8 mouse cellular contexts compared by ENCODE assay signal in the genomic region with DNA sequence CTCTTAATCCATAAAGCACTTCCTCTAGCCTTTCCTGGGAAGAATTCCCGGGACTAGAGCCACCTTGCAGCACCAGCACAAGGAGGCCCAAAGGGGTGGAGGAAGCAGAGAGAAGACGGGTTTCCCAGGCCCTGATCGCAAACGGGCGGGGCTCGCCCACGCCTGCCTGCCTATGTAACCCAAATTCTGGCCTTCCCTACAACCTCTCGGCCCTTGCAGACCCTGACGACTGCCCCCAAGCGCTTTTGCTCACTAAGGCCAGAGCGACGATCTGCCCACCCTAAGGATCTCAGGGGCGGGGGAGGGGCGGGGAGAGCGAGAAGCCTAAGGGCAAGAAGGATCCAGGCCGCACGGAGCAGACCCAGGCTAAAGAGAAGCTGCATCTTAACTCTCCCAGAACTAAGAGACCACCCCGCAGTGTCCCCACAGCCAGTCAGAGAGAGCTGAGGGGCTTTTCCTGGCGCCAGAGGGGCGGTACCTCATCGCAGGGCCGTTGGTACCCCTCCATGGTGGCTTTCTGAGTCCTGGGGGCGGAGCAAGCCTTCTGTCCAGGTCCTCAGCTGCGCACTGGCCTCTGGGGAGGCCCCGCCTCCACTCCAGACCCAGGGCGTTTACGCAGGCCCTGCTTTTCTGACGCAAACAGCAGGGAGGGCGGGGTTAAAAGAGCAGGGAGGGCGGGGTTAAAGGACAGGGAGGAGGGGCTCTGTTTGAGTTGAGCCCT. TPM values are rescaled to one million over a fixed set of nuclear protein-coding genes. Genes with fewer than 3 reads are reported as not detected.
A peak's percentile ranks its signal among the peaks of the same experiment; 100 is the strongest.
DNase-seq lines count a peak whose midpoint lies in the region; ATAC-seq and TF ChIP-seq lines count a peak whose summit lies in the region.

Gene Dynlt3, minus strand, starts transcription at position 613 of the 721 bp plus-strand sequence.

- TF ChIP-seq EP300 in heart, adult 2 months (IDR thresholded peaks at IDR 0.05; ENCODE audit: insufficient read depth, low read depth, low read length): no peak

- 11% methylated on average over 30 of the region's 30 CpGs for WGBS in embryonic facial prominence, embryonic 13.5 days
- 11% methylated on average over 30 of the region's 30 CpGs for WGBS in heart, adult 2 months
- 15% methylated on average over 30 of the region's 30 CpGs for WGBS in limb, embryonic 15.5 days

- no peaks in the 10 kb centered on the region for H3K36me3 ChIP-seq in embryonic facial prominence, embryonic 13.5 days
- no peaks in the 10 kb centered on the region for H3K36me3 ChIP-seq in heart, adult 2 months (ENCODE audit: control insufficient read depth, insufficient read depth, low read length)
- H3K36me3 ChIP-seq in limb, embryonic 15.5 days: no peaks in the 10 kb centered on the region

- no peaks in the 10 kb centered on the region for H3K27me3 ChIP-seq in embryonic facial prominence, embryonic 13.5 days
- H3K27me3 ChIP-seq in heart, adult 2 months (ENCODE audit: control insufficient read depth, insufficient read depth, low read length): no peaks in the 10 kb centered on the region
- H3K27me3 ChIP-seq in limb, embryonic 15.5 days: no peaks in the 10 kb centered on the region

- H3K9me3 ChIP-seq in embryonic facial prominence, embryonic 13.5 days: no peaks in the 10 kb centered on the region
- no peaks in the 10 kb centered on the region for H3K9me3 ChIP-seq in limb, embryonic 15.5 days

- DNase-seq in 3T3-L1 (ENCODE audit: low read depth, low spot score): peak; percentile 86
- DNase-seq in adrenal gland, postnatal 36 days: peak; percentile 86 to 87
- peak; percentile 81 to 87 for DNase-seq in heart, adult 2 months
- peak; percentile 82 to 83 for DNase-seq in kidney, adult 8-10 months
- peak; percentile 9 to 51 for DNase-seq in monocyte, adult 2 months (ENCODE audit: low read depth in 1 of 2, low spot score in 2 of 2)
- peak; percentile 78 to 81 for DNase-seq in spleen, postnatal 36 days (ENCODE audit: low spot score in 2 of 2)

- H3K9ac ChIP-seq in embryonic facial prominence, embryonic 13.5 days: peak within 1 kb of the TSS; percentile 73
- peak within 1 kb of the TSS; percentile 67 for H3K9ac ChIP-seq in heart, adult 2 months (ENCODE audit: low read depth, low read length)
- 0 out of 2 replicates have a peak within 1 kb of the TSS, but pooled peaks have one; percentile 20 for H3K9ac ChIP-seq in limb, embryonic 15.5 days

- no peaks in the 10 kb centered on the region for H3K79me2 ChIP-seq in heart, adult 2 months (replicated peaks; ENCODE audit: control insufficient read depth, insufficient read depth, low read length)

- no peak for TF ChIP-seq CTCF in heart, adult 2 months (IDR thresholded peaks at IDR 0.05)

- H3K4me2 ChIP-seq in embryonic facial prominence, embryonic 13.5 days: peak within 1 kb of the TSS; percentile 56
- peak within 1 kb of the TSS; percentile 41 for H3K4me2 ChIP-seq in limb, embryonic 15.5 days

- peak; percentile 62; the same call in 1 of the 2 replicates for TF ChIP-seq POLR2A in heart, adult 2 months (IDR thresholded peaks at IDR 0.05; ENCODE audit: insufficient read depth, low read depth, low read length)

- H3K4me1 ChIP-seq in embryonic facial prominence, embryonic 13.5 days: no peaks in the 10 kb centered on the region
- no peaks in the 10 kb centered on the region for H3K4me1 ChIP-seq in heart, adult 2 months (ENCODE audit: control insufficient read depth, insufficient read depth, low read length)
- no peaks in the 10 kb centered on the region for H3K4me1 ChIP-seq in limb, embryonic 15.5 days

- peak; percentile 92 for ATAC-seq in embryonic facial prominence, embryonic 13.5 days (ENCODE audit: insufficient number of reproducible peaks, insufficient read depth, low FRiP score, low TSS enrichment, low read depth)
- peak; percentile 91 for ATAC-seq in limb, embryonic 15.5 days (ENCODE audit: insufficient number of reproducible peaks, low FRiP score, low TSS enrichment, low read depth)

- H3K4me3 ChIP-seq in embryonic facial prominence, embryonic 13.5 days: peak within 1 kb of the TSS; percentile 50
- H3K4me3 ChIP-seq in heart, adult 2 months: peak within 1 kb of the TSS; percentile 52
- peak within 1 kb of the TSS; percentile 49 for H3K4me3 ChIP-seq in limb, embryonic 15.5 days

- H3K27ac ChIP-seq in embryonic facial prominence, embryonic 13.5 days: peak within 1 kb of the TSS; percentile 73
- H3K27ac ChIP-seq in heart, adult 2 months: peak within 1 kb of the TSS; percentile 82
- H3K27ac ChIP-seq in limb, embryonic 15.5 days: peak within 1 kb of the TSS; percentile 84

- intact Hi-C loops in heart, adult 2 months (cut with DNase I): no loop called here

RNA-seq across cellular contexts. Expression of gene Dynlt3, which starts in this region (rescaled TPM):
- 100 to 1,000 TPM; 151 to 158 TPM for total RNA-seq in adrenal gland, postnatal 36 days (2021)
- polyA plus RNA-seq in embryonic facial prominence, embryonic 13.5 days (2015; fragmentation: Nextera tagmentation; extraction: Ambion mirVana): 33.0 and 37.0 TPM in 2 replicates
- 10 to 100 TPM; 53.0 to 54.5 TPM for total RNA-seq in heart, adult 2 months (2021)
- 26.1 and 67.4 TPM in 2 replicates for polyA plus RNA-seq in heart, adult 2 months (2012; rRNA removed)
- 70.9 and 76.7 TPM in 2 replicates for polyA plus RNA-seq in limb, embryonic 15.5 days (2015; fragmentation: Nextera tagmentation; extraction: Ambion mirVana)

Comparison
In these comparisons a context has a peak if more than half of its experiments do, and no peak if none do; other contexts are left out.
1. Peak in every context shown above with its lines: DNase-seq, ATAC-seq, H3K4me3 ChIP-seq and H3K27ac ChIP-seq.
2. DNase-seq: peak in every context shown above with its lines; median percentile 86 in adrenal gland, postnatal 36 days; 86 in 3T3-L1; 84 in heart, adult 2 months; 82 in kidney, adult 8-10 months; 80 in spleen, postnatal 36 days; 30 in monocyte, adult 2 months.
3. H3K9ac ChIP-seq: peak in every context shown above with its lines; median percentile 73 in embryonic facial prominence, embryonic 13.5 days; 67 in heart, adult 2 months; 20 in limb, embryonic 15.5 days.